Mouse (Mus musculus) kidney, postnatal 36 days (tissue): ENCODE measurements around the gene Cnga1.
"Not testable (repeated sequence)": the region's sequence is repeated elsewhere in the genome, so short reads cannot be mapped to it uniquely, and the experiment has no call there.

ENCODE experiments used
- DNase-seq, 2 experiments: peaks; one replicate each; pipeline ENCODE4 v3.0.0; 2021 to 2022; ENCODE audit warnings: mixed read lengths in 2 of 2

Cnga1 gene

DNA sequence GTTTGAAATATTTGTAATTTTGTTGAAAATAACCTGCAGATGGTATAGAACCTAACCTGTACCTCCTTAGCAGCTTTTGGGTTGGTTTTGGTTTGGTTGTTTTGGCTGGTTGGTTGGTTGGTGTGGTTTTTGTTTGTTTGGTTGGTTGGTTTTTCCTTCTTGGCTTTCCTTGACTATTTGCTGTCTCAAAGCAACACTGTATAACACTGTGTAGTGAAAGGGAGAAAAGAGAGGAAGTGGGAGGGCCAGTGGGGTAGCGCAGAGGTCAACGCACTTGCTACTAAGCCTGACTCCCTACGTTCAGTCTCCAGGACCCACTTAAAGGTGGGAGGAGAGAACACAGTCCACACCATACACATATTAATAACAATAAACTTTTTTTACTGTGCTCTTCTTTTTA, 7.5 kb downstream of the Cnga1 start:
- DNase-seq = no peak

DNA sequence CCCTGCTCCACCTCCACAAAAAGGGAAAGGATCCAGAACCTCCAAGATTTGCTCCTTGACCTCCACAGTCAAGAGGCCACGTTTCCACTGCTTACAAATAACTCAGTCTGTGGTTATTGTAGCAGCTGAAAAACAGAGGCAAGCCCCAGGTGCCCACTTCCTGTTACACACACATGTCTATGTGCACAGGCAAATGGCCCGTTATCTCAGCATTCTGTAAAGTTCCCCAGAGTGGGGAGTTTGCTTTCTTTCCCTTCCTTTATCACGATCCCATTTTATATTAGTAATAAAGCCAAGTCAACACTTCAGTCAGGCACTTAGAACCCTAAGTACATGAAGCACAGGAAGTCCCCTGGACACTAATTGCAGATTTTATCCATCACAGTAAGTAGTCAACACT, 8.0 kb downstream of the Cnga1 start:
- DNase-seq = no peak

DNA sequence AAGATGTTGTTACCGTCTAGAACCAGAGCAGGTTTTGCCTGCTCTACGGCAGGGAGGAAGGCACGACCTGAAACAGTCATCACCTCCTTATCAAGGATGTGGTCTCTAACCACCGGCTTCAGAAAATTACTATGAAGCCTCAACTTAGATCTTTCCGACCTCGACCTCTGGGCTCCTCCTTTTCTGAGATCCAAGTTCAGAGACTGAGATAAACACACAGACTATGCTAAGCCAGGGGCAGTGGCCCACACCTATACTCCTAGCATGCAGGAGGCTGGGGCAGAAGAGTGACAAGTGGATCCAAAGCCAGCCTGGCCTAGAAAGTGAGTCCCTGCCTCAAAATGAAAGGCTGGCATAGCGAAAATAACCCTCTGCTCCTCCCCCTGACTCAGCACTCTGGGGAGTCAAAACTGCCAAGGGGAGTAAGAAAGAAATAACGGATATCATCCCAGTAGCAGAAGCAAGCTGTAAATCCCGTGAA, 9.2 kb downstream of the Cnga1 start:
- DNase-seq = no peak

DNA sequence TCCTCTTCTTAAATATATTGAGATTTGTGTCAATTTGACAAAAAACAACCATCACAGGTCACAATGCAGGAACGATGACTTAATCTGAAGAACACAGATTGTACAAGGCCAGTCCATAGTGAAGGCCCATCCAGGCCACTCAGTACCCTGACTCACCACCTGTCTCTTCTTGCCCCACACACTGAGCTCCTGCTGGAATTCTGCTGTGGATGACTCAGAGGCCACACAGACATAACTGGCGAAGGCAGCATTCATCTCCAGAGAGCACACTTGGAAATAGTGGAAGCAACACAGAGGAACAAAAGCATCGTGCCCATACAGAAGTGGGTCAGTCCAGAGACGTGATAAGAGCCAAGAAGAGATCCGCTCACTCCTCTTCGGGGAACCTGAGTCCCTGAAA, 14.0 kb downstream of the Cnga1 start:
- DNase-seq = no peak

DNA sequence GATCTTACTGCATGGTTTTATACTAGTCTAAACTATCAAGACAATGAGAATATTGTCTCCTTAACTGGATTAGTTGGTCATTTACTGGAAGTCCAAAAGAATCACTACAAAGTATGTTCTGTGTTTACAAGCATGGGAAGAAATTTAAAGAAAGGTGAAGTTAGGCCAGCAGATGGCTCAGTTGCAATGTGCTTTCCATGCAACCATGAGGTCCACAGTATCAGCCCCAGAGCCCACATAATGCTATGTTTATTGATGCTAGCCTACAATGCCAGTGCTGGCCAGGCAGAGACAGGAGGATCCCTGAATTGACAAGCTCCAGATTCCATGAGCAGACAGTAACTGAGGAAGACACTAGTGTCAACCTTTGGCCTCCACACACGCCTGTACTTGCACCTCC, 23.1 kb downstream of the Cnga1 start:
- no peak for DNase-seq

DNA sequence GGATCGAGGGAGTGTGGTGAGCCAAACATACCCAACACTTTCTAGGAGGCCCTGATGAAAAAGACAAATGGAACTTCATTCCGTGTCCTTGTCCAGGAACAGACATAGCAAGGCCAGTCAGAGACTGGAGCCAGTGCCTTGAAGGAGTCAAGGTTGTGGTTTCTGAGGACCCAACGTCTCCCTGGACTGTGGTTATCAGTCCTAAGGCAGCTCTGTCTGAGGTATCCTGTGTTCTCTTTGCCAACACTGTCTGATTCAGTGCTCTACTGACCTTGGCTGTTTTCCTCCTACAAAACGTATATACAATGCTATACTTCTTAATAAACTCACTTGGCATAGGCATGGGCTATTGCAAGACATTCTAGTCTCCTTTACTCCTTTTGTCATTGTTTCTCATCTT, 26.7 kb downstream of the Cnga1 start:
- no peak for DNase-seq

DNA sequence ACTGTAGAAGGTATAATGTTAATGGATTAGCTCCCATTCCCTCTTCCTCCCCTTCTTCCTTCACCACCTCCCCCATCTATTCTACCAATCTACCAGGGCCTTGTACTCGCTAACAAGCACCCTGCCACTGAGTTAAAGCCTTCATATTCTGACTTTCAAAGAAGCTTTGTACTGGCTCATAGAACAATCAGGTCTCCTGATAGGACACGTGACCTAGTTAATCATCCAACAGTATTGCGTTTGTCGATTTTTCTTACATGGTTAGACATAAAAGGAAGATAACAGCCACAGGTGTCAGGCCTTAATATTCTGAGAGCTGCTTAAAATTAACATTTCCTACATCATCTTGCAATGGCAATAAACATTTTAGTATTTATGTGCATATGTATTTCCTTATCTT, 40.9 kb downstream of the Cnga1 start:
- no peak for DNase-seq

DNA sequence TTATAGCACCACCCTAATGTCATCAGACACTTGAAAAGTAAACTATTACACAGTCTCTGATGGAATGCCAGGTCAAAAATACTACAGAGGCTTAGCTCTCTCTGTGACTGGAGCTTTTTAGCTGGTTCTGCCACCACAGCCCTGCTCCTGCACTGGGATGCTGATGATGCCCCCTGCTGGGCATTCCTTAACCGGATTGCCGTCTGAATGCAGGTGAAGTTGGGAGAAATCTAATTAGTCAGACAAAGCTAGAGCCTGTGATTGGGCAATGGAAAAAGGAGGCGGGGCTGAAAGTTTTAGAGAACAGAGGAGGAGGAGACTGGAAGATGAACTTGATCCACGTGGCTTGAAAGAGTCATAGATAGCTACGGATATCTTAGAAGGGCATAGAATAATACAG, 43.1 kb downstream of the Cnga1 start:
- DNase-seq = peak; percentile 80 to 89

DNA sequence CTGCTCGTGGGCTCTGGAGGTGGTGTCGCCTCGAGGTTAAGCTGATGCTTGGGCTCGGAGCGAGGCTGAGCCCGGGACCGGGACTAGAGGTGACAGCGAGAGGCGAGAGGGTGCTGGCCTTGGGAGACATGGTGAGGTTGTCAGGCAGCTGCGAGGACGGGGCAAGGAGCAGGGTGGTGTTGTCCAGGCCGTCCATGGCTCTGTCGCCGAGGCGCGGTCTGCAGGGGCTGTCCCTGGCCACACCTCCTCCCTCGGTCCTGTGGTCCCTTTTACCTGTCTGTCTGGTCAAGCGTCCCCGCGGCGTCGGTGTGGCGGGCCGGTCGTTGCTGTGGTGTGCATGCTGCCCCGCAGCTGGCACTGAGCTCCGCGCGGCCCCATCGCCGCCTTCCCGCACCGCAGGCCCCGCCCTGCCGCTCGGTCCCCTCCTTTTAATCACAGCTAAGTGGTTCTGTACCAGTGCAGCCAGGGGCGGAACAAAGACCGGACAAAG, 56.8 kb downstream of the Cnga1 start, which contains the start of gene Gm5868:
Gm5868 (minus strand) TSS at position 360 of the 490 bp plus-strand sequence.
- DNase-seq = peak in 1 of 2 experiments; percentile 20

DNA sequence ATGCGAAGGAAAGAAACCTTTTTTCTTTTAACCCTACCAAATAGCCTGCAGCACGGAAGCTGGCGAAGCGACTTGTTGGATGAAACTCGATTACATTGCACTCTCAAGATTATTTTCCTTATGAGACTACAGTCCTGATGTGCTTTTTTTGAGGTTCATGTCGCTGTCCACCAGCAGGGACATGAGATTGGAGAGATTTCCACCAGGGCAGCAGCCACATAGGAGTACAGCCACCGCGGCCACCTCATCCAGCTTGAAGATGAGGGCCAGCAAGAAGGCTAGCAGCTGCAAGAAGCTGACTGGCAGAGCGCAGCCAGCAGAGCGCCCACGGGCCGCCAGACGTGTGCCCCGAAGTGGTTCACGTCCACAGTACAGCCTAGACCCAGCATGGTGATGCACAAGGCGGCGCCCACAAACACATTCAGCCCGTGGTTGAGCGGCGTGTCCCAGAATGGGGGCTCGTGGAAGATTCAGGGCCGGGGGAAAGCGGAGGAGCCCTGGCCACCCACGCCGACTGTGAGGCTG, 57.3 kb downstream of the Cnga1 start:
- DNase-seq = not testable (repeated sequence)

DNA sequence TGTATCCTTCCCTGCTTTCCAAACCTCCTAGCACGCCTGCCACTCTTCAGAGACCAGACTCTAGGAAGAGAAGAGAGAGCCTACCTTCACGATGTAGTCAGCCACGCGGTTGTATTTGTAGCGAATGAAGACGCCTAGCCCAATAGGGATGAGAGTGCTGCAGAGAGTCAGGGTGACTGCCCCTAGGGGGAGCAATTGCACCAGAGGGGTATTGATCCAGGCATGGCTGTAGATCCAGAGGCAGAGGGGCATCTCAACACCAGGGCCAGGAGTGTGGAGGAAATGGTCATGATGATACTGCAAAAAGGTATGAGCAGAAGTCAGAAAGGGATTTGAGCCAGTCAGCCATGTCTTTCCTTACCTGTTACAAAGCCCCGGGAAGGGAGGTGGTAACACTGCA, 58.0 kb downstream of the Cnga1 start:
- DNase-seq = peak in 1 of 2 experiments; percentile 27

DNA sequence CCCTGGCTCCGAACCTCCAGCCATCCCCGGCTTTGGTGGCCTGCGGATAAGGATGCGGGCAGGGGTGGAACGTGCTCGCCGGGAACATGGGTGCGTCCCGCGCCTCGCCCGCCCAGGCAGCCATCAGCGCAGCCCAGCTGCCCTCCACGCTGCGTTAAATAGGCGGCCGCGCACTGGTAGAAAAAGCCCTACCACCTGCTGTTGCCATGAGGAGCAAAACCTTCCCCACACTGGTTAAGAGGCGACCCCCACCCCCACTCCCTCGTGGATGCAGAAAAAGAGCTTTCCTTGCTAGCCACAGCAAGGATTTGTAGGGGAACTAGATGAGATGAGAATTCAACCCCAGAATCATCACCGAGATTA, 63.1 kb downstream of the Cnga1 start, which contains the start of gene Zar1:
Zar1 (minus strand) TSS at position 285 of the 363 bp plus-strand sequence.
- not testable (repeated sequence) for DNase-seq

DNA sequence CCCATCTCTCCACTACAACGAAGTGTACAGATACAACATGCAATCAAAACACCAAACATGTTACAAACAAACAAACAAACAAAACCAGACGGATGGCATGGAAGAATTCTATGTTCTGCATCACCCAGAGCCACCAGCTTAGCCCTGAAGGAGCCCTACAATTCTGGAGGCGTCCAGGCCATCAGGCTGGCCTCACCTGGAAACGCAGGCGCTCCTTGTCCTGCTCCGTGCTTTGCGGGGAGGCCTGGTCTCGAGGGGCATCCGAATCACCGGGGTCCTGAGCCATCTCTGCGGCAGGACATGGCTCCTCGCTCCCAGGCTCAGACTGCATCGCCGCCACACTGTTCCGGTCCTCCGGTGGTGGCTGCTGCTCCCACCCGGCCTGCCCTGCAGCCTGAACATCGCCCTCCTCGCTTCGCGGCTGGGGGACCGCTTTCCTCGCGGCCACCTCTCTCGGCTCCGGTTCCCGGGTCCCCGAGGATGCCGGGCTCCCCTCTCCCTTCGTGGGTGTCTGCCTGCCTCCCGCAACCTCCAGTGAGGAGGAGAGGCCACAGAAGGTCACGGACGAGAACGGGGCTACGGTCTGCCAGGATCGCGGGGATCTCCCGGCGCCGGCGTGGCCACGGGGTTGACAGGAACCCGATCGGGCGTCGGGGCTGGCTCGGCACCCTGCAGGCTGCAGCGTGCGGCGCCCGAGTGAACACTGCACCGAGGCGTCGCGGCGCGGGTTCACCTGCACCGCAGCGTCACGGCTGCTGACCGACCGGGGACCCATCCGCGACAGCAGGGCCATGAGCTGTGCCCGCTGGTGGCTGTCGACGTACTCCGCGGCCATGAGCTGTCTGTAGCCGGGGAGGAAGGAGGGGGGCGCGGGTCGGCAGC, 63.7 kb downstream of the Cnga1 start:
- peak in 1 of 2 experiments; percentile 22 for DNase-seq

DNA sequence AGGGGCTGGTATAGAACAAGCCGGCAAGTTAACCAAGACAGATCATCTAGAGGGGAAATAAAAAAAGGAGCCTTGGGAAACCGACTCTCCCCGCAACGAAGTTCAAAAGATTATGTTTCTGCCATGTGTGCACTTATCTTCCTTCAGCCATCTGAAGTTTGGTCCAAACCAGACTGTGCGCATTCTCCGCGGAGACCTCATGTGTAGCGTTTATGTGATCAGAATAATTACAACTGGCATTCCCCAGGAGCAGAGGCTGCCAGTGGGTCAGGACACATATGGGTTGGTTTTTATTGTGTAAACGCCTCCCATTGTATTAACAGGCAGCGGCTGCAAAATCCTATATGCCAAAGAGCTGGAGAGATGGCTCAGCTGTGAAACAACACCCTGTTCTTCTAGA, 64.5 kb downstream of the Cnga1 start:
- DNase-seq = not testable (repeated sequence)

DNA sequence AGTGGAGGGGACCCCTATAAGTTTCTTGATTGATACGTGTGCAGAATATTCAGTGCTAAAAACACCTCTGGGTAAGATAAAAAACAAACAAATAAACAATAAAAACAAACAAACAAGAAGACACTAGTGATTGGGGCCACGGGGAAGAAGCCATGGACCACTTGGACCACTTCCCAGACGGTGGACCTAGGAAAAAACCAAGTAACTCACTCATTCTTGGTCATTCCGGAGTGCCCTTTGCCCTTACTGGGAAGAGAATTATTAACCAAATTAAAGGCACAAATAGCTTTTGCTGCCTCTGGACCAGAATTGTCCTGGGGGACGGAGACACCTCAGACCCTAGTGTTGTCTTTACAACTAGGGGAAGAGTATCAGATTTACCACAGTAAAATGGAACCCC, 78.5 kb downstream of the Cnga1 start:
- DNase-seq = peak; percentile 73 to 75

DNA sequence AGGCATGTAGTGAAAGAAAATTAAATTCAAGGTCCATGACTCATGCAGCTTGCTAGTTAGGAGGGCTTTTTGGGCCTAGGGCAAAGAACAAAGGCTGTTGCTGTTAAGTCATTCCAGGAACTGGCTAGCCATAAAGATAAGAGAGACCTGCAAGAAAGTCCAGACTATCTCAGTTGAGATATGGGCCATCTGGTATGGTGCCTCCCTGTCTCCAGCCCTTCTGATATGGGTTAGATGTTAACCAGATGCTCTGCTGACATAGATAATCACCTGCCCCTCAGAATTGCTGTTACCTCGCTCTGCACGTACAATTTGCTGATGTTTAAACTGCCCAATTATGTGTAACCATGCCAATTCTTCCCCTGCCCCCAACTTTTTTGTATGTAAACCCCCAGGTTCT, 80.9 kb downstream of the Cnga1 start:
- DNase-seq = not testable (repeated sequence)

DNA sequence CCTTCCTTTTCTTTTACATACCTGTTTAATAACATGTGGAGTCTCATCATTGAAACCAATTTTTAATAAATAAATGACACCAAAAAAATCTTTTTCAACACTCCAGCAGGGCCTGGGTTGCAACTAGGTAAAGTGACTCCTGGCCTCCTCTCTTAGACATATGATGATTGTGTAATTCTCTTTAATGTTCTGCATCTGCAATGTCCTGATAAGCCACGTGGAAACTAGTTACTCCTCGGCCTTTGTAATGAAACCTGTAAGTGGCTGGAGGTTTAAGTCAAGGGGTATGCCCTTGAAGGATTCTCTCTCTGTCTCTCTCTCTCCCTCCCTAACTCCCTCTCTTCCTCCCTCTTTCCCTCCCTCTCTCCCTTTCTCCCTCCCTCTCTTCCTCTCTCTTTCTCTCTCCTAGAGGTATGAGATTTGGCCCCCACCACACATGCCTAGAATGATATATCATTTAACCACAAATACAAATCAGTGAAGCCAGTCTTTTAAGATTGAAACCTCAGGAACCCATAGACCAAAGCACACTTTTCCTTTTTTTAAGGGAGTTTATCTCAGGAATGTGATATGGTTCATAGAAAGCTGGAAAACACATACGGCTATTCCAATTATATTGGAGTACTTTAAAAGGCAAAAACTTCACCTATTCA, 83.0 kb downstream of the Cnga1 start:
- DNase-seq = no peak

DNA sequence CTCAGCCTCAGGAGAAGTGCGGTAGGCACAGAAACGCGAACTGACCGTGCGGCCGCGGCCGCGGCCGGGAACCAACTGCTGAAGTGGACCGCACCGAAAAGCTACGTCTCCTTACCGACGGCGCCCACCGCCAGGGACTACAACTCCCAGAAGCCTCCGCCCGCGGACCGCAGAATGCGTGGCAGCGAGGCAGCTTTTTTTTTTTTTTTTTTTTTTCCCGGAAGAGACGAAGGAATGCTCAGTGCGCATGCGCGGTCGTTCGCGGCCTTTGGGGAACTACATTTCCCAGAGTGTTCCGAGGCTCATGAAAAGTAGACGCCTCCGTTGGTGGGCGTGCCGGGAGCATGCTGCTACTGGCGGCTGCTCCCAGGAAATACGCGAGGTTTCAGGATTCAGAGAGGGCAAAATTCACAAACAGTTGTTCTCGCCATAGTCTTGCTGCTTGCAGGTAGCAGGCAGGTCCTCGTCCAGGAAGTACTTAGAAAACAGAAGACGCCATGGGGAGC, 84.5 kb downstream of the Cnga1 start, which contains the start of gene Nfxl1:
Nfxl1 (minus strand) TSS at position 141 of the 506 bp plus-strand sequence.
- peak; percentile 99 for DNase-seq

DNA sequence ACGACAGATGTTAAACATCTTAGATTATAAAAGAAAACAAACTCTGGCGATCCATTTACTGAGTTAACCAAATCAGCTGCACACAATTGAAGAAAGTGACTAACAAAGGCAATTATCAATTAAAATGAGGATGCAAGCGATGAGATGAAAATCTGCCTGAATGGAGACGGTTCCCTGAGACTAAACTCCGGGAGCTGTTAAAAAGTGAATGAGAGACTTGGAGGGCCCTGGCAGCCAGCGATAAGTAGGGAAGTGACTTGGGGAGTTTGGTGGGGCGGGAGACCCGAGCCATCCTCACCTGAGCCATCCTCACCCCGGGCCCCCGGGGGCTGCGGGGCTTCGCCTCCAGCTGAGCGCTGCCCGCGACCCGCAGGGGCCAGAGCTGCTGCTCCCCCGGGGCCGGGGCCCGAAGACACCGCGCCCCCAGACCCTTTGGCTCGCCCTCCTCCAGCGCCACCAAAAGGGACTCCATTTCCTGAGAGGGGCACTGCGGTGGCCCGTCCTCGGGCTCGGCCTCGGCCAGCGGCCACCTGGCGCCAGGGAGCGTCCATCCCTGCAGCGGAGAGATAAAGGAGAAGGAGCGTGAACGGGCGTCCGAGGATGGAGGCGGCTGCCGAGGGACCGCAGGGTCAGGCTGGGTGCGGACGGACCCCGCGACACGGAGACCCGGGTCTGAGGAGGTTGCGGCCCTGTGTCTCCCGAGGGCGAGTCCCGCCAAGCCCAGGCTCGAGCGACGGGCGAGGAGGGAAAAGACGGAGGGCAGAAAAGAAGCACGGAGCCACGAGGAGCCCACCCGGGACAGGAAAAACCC, 85.2 kb downstream of the Cnga1 start:
- DNase-seq = peak in 1 of 2 experiments; percentile 10

DNA sequence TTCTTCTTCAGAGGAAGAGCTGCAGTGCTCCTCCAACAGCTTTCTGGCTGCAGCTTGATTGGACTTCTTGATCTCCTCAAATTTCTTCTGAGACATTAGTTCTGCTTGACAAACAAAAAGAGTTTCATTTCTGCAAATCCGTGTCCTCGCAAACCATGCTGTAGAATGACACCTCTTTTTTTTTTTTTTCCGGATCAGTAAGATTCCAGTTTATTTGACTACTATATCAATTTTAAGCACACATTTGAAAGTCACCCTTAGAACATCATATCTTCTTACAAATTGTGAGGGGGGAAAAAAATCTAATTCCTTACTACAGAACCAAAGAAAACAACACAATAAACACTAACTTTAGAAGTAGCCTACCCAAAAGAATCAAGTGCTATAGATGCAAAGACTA, 87.8 kb downstream of the Cnga1 start:
- no peak for DNase-seq
